Mouse (Mus musculus) brown adipose tissue, adult 24 weeks (tissue): ENCODE measurements at regions not wholly inside any gene's neighbourhood (a gene's known extent, or its start where the extent isn't known, plus 50 kb on each side); places are given as distances from the start of the nearest gene placed in this dataset.

Experiments used
- H3K27ac ChIP-seq: fragments of 200-500 bp; replicated peaks from 2 replicates; pipeline ENCODE4 v1.5.1; 2012; ENCODE audit warnings: low read depth, mild to moderate bottlenecking, low read length
- H3K4me1 ChIP-seq: fragments of 200-500 bp; 2 replicates; pipeline ENCODE4 v1.6.1; 2012; ENCODE audit warnings: low read length, mixed read lengths; ENCODE audit not compliant: control insufficient read depth, insufficient read depth, insufficient read length
- H3K4me3 ChIP-seq: fragments of 200-500 bp; 2 replicates; pipeline ENCODE4 v1.5.1; 2012; ENCODE audit warnings: low read depth, mild to moderate bottlenecking, low read length, moderate library complexity; ENCODE audit not compliant: insufficient read depth

DNA sequence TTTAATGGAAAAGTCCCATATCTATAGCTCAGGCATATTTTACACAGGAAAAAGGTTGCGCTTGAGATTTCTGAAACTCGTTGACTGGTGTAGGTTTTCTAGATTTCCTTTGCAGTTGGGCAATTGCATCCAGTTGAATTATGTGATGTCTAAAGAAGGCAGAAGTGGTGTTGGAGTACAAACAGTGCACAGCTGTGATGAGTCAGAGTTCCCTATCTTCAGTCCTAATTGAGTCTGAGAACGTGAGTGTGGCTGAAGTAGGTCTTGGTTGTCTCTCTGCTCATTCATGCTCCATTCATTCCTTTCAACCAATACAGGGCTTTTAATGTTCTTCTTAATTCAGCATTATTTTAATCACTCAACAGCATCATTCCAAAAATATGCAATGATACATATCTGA, 142.9 kb upstream of the Dpyd start:
- H3K27ac ChIP-seq: no peak overlapping the region
- H3K4me3 ChIP-seq: no peak overlapping the region
- no peaks in the 10 kb centered on the region for H3K4me1 ChIP-seq

DNA sequence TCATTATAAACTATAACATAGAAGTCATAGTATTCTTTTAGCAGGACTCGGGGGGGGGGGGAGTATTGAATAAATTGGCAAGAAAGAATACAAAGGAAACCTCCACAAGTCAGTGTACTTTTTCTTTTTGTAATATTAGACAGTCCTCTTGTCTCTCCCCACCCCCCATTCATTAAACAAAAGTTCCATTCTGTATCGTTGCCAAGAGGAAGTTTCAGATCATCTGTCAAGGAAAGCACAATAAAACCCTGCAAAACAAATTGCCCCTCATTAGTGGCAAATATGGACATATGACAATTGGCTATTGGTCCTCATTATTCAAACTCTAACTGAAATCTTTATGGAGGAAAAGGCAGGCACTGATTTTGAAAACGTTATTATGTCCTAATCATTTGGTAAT, 140.2 kb upstream of the Dpyd start:
- Histone ChIP-seq H3K4me1 (no peaks in the 10 kb centered on the region), H3K27ac (no peak overlapping the region), H3K4me3 (no peak overlapping the region)

GRCm38 (mm10) chr3:118425748-118426147, 136.2 kb upstream of the Dpyd start:
- Histone ChIP-seq H3K4me1 (no peaks in the 10 kb centered on the region), H3K4me3 (no peak overlapping the region), H3K27ac (no peak overlapping the region)

DNA sequence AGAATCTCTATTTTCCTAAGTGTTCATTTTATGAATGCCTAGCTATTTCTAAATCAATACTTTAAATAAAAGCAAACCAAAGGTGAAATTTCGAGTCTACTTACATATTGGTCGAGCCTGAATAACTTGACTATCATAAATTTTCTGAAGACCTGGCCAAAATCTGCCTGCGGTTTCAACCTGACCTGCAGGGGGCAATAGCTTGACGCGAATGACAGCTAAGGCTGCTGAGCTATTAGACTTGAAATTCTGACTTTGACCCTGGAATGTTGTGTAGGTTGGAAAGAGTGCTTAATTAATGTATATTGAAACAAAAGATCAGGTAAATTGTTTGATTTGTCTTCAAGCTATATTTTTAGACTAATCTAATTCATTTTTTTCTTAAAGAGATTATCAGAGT, 133.4 kb upstream of the Dpyd start:
- Histone ChIP-seq H3K4me3 (no peak overlapping the region), H3K27ac (no peak overlapping the region), H3K4me1 (no peaks in the 10 kb centered on the region)

DNA sequence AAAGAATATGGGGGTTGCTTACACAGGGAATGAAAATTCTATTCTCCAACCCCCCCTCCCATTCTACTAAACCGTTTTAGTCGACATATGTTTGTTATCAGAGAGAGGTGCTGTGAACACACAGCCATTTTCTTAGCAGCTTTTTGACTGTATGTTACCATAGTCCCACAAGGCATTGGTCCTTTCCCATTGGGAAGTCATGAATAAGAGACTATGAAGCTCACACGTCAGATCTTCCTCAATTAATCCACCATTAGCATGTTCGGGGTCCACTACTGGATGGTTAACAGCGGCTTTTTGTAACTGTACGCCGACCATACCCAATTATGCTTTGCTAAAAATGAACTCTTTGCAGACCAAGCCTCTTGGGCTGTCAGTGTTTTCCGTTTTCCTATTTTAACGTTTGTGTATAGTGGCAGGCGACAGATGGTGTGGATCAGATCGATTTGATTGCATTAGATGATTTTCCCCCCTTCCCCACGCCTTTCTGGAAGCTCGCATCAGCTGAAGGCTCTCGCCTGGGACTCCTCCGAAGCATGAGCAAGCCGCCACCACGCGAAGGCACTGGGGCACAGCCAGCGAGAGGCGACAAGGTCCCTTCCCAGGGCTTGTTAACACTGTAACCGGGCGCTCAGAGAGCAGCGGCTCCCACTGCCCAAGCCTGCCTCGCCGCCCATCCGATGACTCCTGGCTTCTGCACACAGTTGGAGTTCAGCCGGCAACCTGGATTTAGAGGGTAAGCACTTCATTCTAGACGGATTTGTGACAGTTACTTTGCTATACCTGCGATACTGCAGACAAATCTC, 131.9 kb upstream of the Dpyd start:
- no peak overlapping the region for H3K4me3 ChIP-seq
- H3K27ac ChIP-seq: no peak overlapping the region
- peaks cover 2% of the 10 kb centered on the region; the same call in 1 of the 2 replicates for H3K4me1 ChIP-seq

- H3K4me1 ChIP-seq: peaks cover 2% of the 10 kb centered on the region; the same call in 1 of the 2 replicates
- H3K27ac ChIP-seq: no peak overlapping the region
- H3K4me3 ChIP-seq: no peak overlapping the region
Measured at GRCm38 (mm10) chr3:118430631-118430906, 131.4 kb upstream of the Dpyd start.

GRCm38 (mm10) chr3:118431031-118431723, 130.8 kb upstream of the Dpyd start:
- no peak overlapping the region for H3K27ac ChIP-seq
- no peak overlapping the region for H3K4me3 ChIP-seq
- peaks cover 2% of the 10 kb centered on the region; the same call in 1 of the 2 replicates for H3K4me1 ChIP-seq

DNA sequence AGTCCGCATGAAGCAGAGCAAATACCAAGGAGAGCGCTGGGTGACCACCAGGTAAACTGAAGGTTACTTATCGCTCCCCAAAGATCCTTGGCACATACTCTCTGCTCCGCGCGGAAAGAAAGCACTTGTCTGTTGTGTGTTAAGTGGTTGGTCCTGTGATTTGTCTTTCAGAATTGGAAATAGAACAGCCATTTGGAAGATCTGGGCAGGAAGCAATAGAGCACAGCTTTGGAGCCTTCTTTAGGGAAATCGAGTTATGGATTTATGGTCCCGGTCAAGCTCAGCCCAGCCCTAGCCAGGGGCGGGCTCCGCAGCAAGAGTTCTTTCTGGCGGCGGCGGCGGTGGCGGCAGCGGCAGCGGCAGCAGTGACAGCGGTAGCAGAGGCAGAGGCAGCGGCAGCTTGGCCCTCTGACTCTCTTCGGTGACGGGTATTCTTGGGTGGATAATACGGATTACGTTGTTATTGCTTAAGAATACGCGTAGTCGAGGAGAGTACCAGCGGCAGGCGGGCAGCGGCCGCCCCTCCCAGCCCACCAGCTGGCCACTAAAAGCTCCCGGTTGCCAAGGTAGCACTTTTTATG, 128.4 kb upstream of the Dpyd start:
- Histone ChIP-seq H3K4me3 (peak overlapping the region; percentile 39), H3K27ac (no peak overlapping the region), H3K4me1 (peaks cover 2% of the 10 kb centered on the region; the same call in 1 of the 2 replicates)

DNA sequence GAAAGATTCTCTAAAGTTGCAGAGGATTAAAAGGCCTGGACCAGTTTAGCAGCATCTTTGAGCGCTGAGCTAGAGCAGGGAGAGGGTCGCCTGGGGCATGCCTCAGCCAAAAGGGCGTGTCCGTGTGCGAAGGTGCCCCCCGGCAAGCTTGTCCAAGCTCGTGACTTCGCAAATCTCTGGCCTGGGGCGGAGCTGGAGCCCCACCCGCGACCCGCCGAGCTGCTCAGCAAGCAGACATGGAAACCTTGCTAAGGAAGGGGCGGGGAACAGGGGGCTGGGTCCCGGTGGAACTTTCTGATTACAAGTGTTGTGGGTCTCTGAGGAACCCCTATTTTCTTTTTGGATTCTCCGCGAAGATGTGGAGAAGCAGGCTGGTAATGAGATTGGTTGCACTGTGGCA, 127.6 kb upstream of the Dpyd start:
- Histone ChIP-seq H3K4me3 (peak overlapping the region; percentile 25), H3K27ac (no peak overlapping the region), H3K4me1 (peaks cover 2% of the 10 kb centered on the region; the same call in 1 of the 2 replicates)

GRCm38 (mm10) chr3:118434847-118435246, 127.1 kb upstream of the Dpyd start:
- Histone ChIP-seq H3K27ac (no peak overlapping the region), H3K4me3 (no peak overlapping the region), H3K4me1 (peaks cover 2% of the 10 kb centered on the region; the same call in 1 of the 2 replicates)

- Histone ChIP-seq H3K4me3 (no peak overlapping the region), H3K4me1 (peaks cover 2% of the 10 kb centered on the region; the same call in 1 of the 2 replicates), H3K27ac (no peak overlapping the region)
Measured at GRCm38 (mm10) chr3:118435248-118435647, 126.7 kb upstream of the Dpyd start.

GRCm38 (mm10) chr3:118443742-118444332, 118.1 kb upstream of the Dpyd start:
- Histone ChIP-seq H3K27ac (no peak overlapping the region), H3K4me3 (no peak overlapping the region), H3K4me1 (no peaks in the 10 kb centered on the region)

DNA sequence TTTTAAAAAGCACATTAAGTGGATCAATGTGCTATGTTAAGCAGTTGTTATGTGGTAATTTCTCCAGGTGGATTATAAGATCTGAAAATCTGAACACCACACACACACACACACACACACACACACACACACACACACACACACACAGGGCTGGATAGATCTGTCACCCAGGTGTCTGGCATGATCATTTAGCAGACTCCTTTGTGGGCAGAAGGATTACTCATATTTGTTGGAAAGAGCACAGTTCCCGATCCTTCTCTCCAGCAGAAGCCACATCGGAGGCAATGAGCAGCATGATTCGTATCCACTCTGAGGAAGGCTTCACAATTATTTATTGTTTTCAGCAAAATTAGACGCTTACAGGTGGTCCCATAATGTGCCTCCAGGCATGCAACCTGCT, 116.6 kb upstream of the Dpyd start:
- Histone ChIP-seq H3K4me1 (no peaks in the 10 kb centered on the region), H3K4me3 (no peak overlapping the region), H3K27ac (no peak overlapping the region)

DNA sequence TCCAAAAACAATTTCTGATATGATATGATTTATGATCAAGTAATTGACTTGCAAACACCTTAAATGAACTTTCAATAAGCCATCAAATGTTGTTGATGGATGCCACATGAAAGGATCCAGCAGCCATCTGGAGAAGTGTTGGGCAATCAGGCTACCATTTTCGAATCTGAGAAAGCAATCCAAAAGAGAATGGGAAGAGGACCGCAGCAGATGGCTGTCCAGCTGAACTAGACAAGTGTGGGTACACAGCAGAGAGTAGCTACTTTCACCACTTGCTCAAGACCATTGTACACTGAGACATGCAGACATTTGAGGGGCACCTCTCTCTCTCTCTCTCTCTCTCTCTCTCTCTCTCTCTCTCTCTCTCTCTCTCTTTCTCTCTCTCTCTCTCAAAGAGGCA, 102.3 kb upstream of the Dpyd start:
- Histone ChIP-seq H3K4me3 (no peak overlapping the region), H3K4me1 (no peaks in the 10 kb centered on the region), H3K27ac (no peak overlapping the region)

GRCm38 (mm10) chr3:118465611-118466010, 96.3 kb upstream of the Dpyd start:
- no peak overlapping the region for H3K27ac ChIP-seq
- H3K4me1 ChIP-seq: no peaks in the 10 kb centered on the region
- no peak overlapping the region for H3K4me3 ChIP-seq
